Mouse (Mus musculus) erythroblast, adult 5-6 weeks (primary cell): Measurements from ENCODE around the gene Odf4. TPM values are rescaled to one million over a fixed set of nuclear protein-coding genes. Genes with fewer than 3 reads are reported as not detected.

ENCODE experiments used
- ATAC-seq: replicated peaks from 2 replicates; pipeline ENCODE4 v1.8.0; 2016; ENCODE audit warnings: moderate number of reproducible peaks, mild to moderate bottlenecking, moderate TSS enrichment, inconsistent platforms; ENCODE audit not compliant: poor library complexity, low FRiP score, severe bottlenecking
- total RNA-seq, 2 experiments: library from RNA; stranded (forward) in 1 of 2; stranded (reverse) in 1 of 2; fragments of 150-400 nt in 1 of 2; fragments of 200-764, 138-1000 nt in 1 of 2; gene quantifications; 2 replicates each; pipeline versions ENCODE4 v1.2.3 to v1.2.4; 2015 to 2017; ENCODE audit warnings: low replicate concordance in 2 of 2

Gene Odf4
- total RNA-seq, 2 experiments from 2014 or later = not detected

DNA sequence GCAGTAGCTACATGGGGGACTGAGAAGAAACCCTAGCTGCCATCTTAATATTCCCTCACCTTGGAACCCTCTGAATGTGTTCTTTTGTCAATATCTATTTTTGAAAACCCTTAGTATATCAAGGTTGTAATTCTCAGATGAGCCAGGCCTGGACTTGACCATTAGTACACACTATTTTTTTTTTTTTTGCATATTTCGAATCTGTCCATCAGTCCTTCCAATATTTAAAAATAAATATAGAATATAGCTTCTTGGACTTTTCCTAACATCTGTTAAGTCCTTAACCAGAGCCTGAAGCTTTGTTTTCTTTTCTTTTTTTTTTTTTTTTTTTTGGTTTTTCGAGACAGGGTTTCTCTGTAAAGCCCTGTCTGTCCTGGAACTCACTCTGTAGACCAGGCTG is 43.0 kb downstream of the Odf4 start:
- ATAC-seq = no peak

GRCm38 (mm10) chr11:68882107-68882506 is 44.8 kb downstream of the Odf4 start:
- no peak for ATAC-seq

DNA sequence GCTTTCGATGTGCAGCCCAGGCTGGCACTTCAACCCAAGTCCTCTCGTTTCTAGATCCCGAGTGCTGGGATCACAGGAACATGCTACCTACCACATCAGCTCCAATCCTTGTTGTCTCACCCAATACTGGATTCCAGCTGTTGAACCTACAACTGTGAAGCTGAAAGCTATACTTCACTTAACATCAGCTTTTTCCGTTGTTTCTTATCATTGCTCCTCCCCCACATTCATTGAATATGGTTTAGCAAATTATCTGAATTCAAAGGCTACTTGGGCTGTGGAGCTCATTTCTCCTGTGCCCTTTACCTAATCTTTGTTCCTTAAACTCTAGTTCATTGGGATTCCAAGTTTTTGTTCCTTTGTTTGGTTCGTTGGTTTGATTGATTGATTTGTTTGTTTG is 48.1 kb downstream of the Odf4 start:
- ATAC-seq = no peak

- ATAC-seq = peak; percentile 87
Observed at GRCm38 (mm10) chr11:68874841-68875240, 52.0 kb downstream of the Odf4 start.

Other genes starting within 250 kb of the Odf4 start
- 45.0 and 47.9 TPM in 2 replicates for gene Myh10, start 235.5 kb downstream of the Odf4 start, total RNA-seq (2015; ENCODE audit: low replicate concordance)
- 56.5 and 72.2 TPM in 2 replicates for gene Myh10, start 235.5 kb downstream of the Odf4 start, total RNA-seq (2017; ENCODE audit: low replicate concordance)
- gene Ndel1, start 55.2 kb downstream of the Odf4 start, total RNA-seq (2015; ENCODE audit: low replicate concordance) = 26.3 and 30.7 TPM in 2 replicates
- 54.4 and 55.6 TPM in 2 replicates for gene Ndel1, start 55.2 kb downstream of the Odf4 start, total RNA-seq (2017; ENCODE audit: low replicate concordance)
- gene Rnf222, start 38.5 kb downstream of the Odf4 start, total RNA-seq (2015; ENCODE audit: low replicate concordance) = not detected in 2 replicates
- gene Rnf222, start 38.5 kb downstream of the Odf4 start, total RNA-seq (2017; ENCODE audit: low replicate concordance) = not detected in 2 replicates
- 757 and 872 TPM in 2 replicates for gene Rpl26, start 25.5 kb downstream of the Odf4 start, total RNA-seq (2015; ENCODE audit: low replicate concordance)
- 762 and 834 TPM in 2 replicates for gene Rpl26, start 25.5 kb downstream of the Odf4 start, total RNA-seq (2017; ENCODE audit: low replicate concordance)
- gene Arhgef15, start 30.4 kb upstream of the Odf4 start, total RNA-seq (2015; ENCODE audit: low replicate concordance) = not detected in 2 replicates
- gene Arhgef15, start 30.4 kb upstream of the Odf4 start, total RNA-seq (2017; ENCODE audit: low replicate concordance) = not detected in 2 replicates
- gene Slc25a35, start 41.0 kb upstream of the Odf4 start, total RNA-seq (2015; ENCODE audit: low replicate concordance) = 0.84 and 8.3 TPM in 2 replicates
- gene Slc25a35, start 41.0 kb upstream of the Odf4 start, total RNA-seq (2017; ENCODE audit: low replicate concordance) = 0.94 TPM in 1 of 2 replicates, not detected in the other
- gene Rangrf, start 48.1 kb upstream of the Odf4 start, total RNA-seq (2015; ENCODE audit: low replicate concordance) = 11.5 and 18.8 TPM in 2 replicates
- gene Rangrf, start 48.1 kb upstream of the Odf4 start, total RNA-seq (2017; ENCODE audit: low replicate concordance) = 5.0 and 16.0 TPM in 2 replicates
- gene Pfas, start 81.4 kb upstream of the Odf4 start, total RNA-seq (2015; ENCODE audit: low replicate concordance) = 19.6 and 51.7 TPM in 2 replicates
- 18.3 and 36.7 TPM in 2 replicates for gene Pfas, start 81.4 kb upstream of the Odf4 start, total RNA-seq (2017; ENCODE audit: low replicate concordance)
- gene Ctc1, start 88.8 kb upstream of the Odf4 start, total RNA-seq (2015; ENCODE audit: low replicate concordance) = 14.4 and 26.5 TPM in 2 replicates
- 6.4 and 8.9 TPM in 2 replicates for gene Ctc1, start 88.8 kb upstream of the Odf4 start, total RNA-seq (2017; ENCODE audit: low replicate concordance)
- gene Aurkb, start 118.6 kb upstream of the Odf4 start, total RNA-seq (2015; ENCODE audit: low replicate concordance) = 32.9 and 35.3 TPM in 2 replicates
- gene Aurkb, start 118.6 kb upstream of the Odf4 start, total RNA-seq (2017; ENCODE audit: low replicate concordance) = 74.0 and 102 TPM in 2 replicates
- gene Borcs6, start 132.6 kb upstream of the Odf4 start, total RNA-seq (2015; ENCODE audit: low replicate concordance) = 2.5 and 3.1 TPM in 2 replicates
- gene Borcs6, start 132.6 kb upstream of the Odf4 start, total RNA-seq (2017; ENCODE audit: low replicate concordance) = 1.0 and 4.7 TPM in 2 replicates
- 2.3 and 6.1 TPM in 2 replicates for gene Tmem107, start 143.7 kb upstream of the Odf4 start, total RNA-seq (2015; ENCODE audit: low replicate concordance)
- gene Tmem107, start 143.7 kb upstream of the Odf4 start, total RNA-seq (2017; ENCODE audit: low replicate concordance) = 2.9 and 3.9 TPM in 2 replicates
- gene Vamp2, start 161.4 kb upstream of the Odf4 start, total RNA-seq (2015; ENCODE audit: low replicate concordance) = 50.3 and 58.7 TPM in 2 replicates
- gene Vamp2, start 161.4 kb upstream of the Odf4 start, total RNA-seq (2017; ENCODE audit: low replicate concordance) = 12.4 and 17.8 TPM in 2 replicates
- 2.3 and 3.1 TPM in 2 replicates for gene Per1, start 168.1 kb upstream of the Odf4 start, total RNA-seq (2015; ENCODE audit: low replicate concordance)
- gene Per1, start 168.1 kb upstream of the Odf4 start, total RNA-seq (2017; ENCODE audit: low replicate concordance) = 1.7 and 1.9 TPM in 2 replicates
- not detected in 2 replicates for gene Hes7, start 193.3 kb upstream of the Odf4 start, total RNA-seq (2015; ENCODE audit: low replicate concordance)
- not detected in 2 replicates for gene Hes7, start 193.3 kb upstream of the Odf4 start, total RNA-seq (2017; ENCODE audit: low replicate concordance)
- gene 9130213A22Rik, start 195.5 kb upstream of the Odf4 start, total RNA-seq (2015; ENCODE audit: low replicate concordance) = not detected in 2 replicates
- not detected in 2 replicates for gene 9130213A22Rik, start 195.5 kb upstream of the Odf4 start, total RNA-seq (2017; ENCODE audit: low replicate concordance)
- gene Aloxe3, start 198.8 kb upstream of the Odf4 start, total RNA-seq (2015; ENCODE audit: low replicate concordance) = not detected in 2 replicates
- 0.51 TPM in 1 of 2 replicates, not detected in the other for gene Aloxe3, start 198.8 kb upstream of the Odf4 start, total RNA-seq (2017; ENCODE audit: low replicate concordance)
- not detected in 2 replicates for gene Alox12b, start 229.9 kb upstream of the Odf4 start, total RNA-seq (2015; ENCODE audit: low replicate concordance)
- not detected in 2 replicates for gene Alox12b, start 229.9 kb upstream of the Odf4 start, total RNA-seq (2017; ENCODE audit: low replicate concordance)